Mouse (Mus musculus): ENCODE measurements at regions not wholly inside any gene's neighbourhood (a gene's known extent, or its start where the extent isn't known, plus 50 kb on each side); places are given as distances from the start of the nearest gene placed in this dataset.

DNA sequence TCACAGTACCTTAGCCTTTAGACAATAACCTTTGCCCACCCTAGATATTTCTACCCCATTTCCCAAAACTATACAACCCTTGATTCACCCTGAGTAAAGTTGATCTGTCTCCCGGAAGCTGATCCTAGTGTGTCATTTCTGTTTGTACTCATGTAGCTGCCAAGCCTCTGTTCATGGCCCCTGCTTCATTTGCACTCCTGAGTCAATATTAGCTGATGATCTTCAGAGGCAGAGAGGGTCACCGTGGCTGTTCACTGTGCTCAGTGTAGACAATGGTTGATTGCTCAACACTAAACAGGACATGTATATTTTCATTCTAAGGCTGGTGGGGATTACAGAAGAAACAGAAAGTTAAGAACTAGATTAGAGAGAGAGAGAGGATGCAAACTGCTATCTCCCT is 250.4 kb downstream of the Rassf9 start:
- Histone ChIP-seq H3K9ac (ENCODE audit: low read length) (no peak overlapping the region), H3K4me1 (ENCODE audit: control insufficient read depth, insufficient read depth, low read length) (no peaks in the 10 kb centered on the region), H3K36me3 (ENCODE audit: control insufficient read depth, insufficient read depth, low read length) (no peaks in the 10 kb centered on the region), H3K4me2 (ENCODE audit: low read depth, low read length) (no peak overlapping the region), H3K9me3 (replicated peaks; ENCODE audit: control insufficient read depth, low read length) (no peaks in the 10 kb centered on the region), H3K27me3 (ENCODE audit: control insufficient read depth, insufficient read depth, low read length) (no peaks in the 10 kb centered on the region), H3K27ac (ENCODE audit: low read length) (no peak overlapping the region), H3K4me3 (replicated peaks; ENCODE audit: low read length) (no peak overlapping the region)
- no peak for ATAC-seq (ENCODE audit: insufficient read depth, low FRiP score)
- WGBS: 50% methylated on average over 2 of the region's 2 CpGs

GRCm38 (mm10) chr10:102735207-102735606 is 223.2 kb downstream of the Rassf9 start:
- Histone ChIP-seq H3K9me3 (replicated peaks; ENCODE audit: control insufficient read depth, low read length) (no peaks in the 10 kb centered on the region), H3K27ac (ENCODE audit: low read length) (no peak overlapping the region), H3K9ac (ENCODE audit: low read length) (no peak overlapping the region), H3K36me3 (ENCODE audit: control insufficient read depth, insufficient read depth, low read length) (no peaks in the 10 kb centered on the region), H3K4me3 (replicated peaks; ENCODE audit: low read length) (no peak overlapping the region), H3K4me1 (ENCODE audit: control insufficient read depth, insufficient read depth, low read length) (no peaks in the 10 kb centered on the region), H3K4me2 (ENCODE audit: low read depth, low read length) (no peak overlapping the region), H3K27me3 (ENCODE audit: control insufficient read depth, insufficient read depth, low read length) (no peaks in the 10 kb centered on the region)
- WGBS: 39% methylated on average over 3 of the region's 3 CpGs
- ATAC-seq (ENCODE audit: insufficient read depth, low FRiP score): no peak

DNA sequence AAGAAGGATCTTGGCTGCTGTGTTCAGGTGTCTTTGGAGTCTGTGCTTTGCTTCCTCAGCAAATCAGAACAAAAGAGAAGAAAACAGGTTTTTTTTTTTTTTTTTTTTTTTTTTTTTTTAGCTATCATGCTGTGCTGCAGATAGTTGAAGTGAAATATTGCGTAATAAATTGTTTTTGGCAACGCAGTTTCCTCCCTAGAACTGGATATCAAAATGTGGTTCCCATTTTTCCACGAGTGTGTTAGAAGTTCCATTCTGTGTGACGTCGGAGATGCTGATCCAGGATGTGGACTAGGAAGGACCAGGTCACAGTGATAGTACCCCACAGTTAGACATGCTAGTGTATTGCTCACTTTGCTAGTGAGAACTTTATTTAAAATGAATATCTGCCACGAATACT is 220.4 kb downstream of the Rassf9 start:
- H3K4me1 ChIP-seq (ENCODE audit: control insufficient read depth, insufficient read depth, low read length): no peaks in the 10 kb centered on the region
- WGBS: 78% methylated on average over 6 of the region's 6 CpGs
- no peak overlapping the region for H3K27ac ChIP-seq (ENCODE audit: low read length)
- H3K4me3 ChIP-seq (replicated peaks; ENCODE audit: low read length): no peak overlapping the region
- H3K9ac ChIP-seq (ENCODE audit: low read length): no peak overlapping the region
- no peak overlapping the region for H3K4me2 ChIP-seq (ENCODE audit: low read depth, low read length)
- H3K36me3 ChIP-seq (ENCODE audit: control insufficient read depth, insufficient read depth, low read length): no peaks in the 10 kb centered on the region
- no peak for ATAC-seq (ENCODE audit: insufficient read depth, low FRiP score)
- no peaks in the 10 kb centered on the region for H3K9me3 ChIP-seq (replicated peaks; ENCODE audit: control insufficient read depth, low read length)
- H3K27me3 ChIP-seq (ENCODE audit: control insufficient read depth, insufficient read depth, low read length): no peaks in the 10 kb centered on the region

- 58% methylated on average over 2 of the region's 2 CpGs for WGBS
- Histone ChIP-seq H3K4me1 (ENCODE audit: control insufficient read depth, insufficient read depth, low read length) (no peaks in the 10 kb centered on the region), H3K4me3 (replicated peaks; ENCODE audit: low read length) (no peak overlapping the region), H3K27me3 (ENCODE audit: control insufficient read depth, insufficient read depth, low read length) (no peaks in the 10 kb centered on the region), H3K36me3 (ENCODE audit: control insufficient read depth, insufficient read depth, low read length) (no peaks in the 10 kb centered on the region), H3K4me2 (ENCODE audit: low read depth, low read length) (no peak overlapping the region), H3K9ac (ENCODE audit: low read length) (no peak overlapping the region), H3K27ac (ENCODE audit: low read length) (no peak overlapping the region), H3K9me3 (replicated peaks; ENCODE audit: control insufficient read depth, low read length) (no peaks in the 10 kb centered on the region)
- no peak for ATAC-seq (ENCODE audit: insufficient read depth, low FRiP score)
These were observed 200.2 kb downstream of the Rassf9 start for GRCm38 (mm10) chr10:102712263-102712662.

GRCm38 (mm10) chr10:102705848-102706247 is 193.8 kb downstream of the Rassf9 start:
- ATAC-seq (ENCODE audit: insufficient read depth, low FRiP score): no peak
- no peaks in the 10 kb centered on the region for H3K36me3 ChIP-seq (ENCODE audit: control insufficient read depth, insufficient read depth, low read length)
- no peaks in the 10 kb centered on the region for H3K9me3 ChIP-seq (replicated peaks; ENCODE audit: control insufficient read depth, low read length)
- no peaks in the 10 kb centered on the region for H3K4me1 ChIP-seq (ENCODE audit: control insufficient read depth, insufficient read depth, low read length)
- 93% methylated on average over 3 of the region's 3 CpGs for WGBS
- no peak overlapping the region for H3K4me2 ChIP-seq (ENCODE audit: low read depth, low read length)
- no peak overlapping the region for H3K27ac ChIP-seq (ENCODE audit: low read length)
- no peak overlapping the region for H3K4me3 ChIP-seq (replicated peaks; ENCODE audit: low read length)
- no peaks in the 10 kb centered on the region for H3K27me3 ChIP-seq (ENCODE audit: control insufficient read depth, insufficient read depth, low read length)
- H3K9ac ChIP-seq (ENCODE audit: low read length): no peak overlapping the region

DNA sequence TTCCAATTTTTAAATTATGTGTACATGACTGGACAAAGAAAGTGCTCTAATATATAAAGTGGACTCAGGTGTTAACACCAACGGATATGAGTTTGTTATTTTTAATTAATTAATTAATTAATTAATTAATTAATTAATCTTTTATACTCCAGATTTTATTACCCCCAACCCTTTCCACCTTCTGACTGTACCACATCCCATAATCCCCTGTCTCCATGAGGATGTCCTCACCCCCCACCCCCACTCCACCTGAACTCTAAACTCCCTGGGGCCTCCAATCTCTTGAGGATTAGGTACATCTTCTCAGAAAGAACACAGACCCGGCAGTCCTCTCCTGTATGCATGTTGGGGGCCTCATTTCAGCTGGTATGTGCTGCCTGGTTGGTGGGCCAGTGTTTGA is 182.8 kb downstream of the Rassf9 start:
- Histone ChIP-seq H3K9ac (ENCODE audit: low read length) (no peak overlapping the region), H3K27me3 (ENCODE audit: control insufficient read depth, insufficient read depth, low read length) (no peaks in the 10 kb centered on the region), H3K36me3 (ENCODE audit: control insufficient read depth, insufficient read depth, low read length) (no peaks in the 10 kb centered on the region), H3K4me1 (ENCODE audit: control insufficient read depth, insufficient read depth, low read length) (no peaks in the 10 kb centered on the region), H3K4me2 (ENCODE audit: low read depth, low read length) (no peak overlapping the region), H3K27ac (ENCODE audit: low read length) (no peak overlapping the region), H3K4me3 (replicated peaks; ENCODE audit: low read length) (no peak overlapping the region), H3K9me3 (replicated peaks; ENCODE audit: control insufficient read depth, low read length) (no peaks in the 10 kb centered on the region)
- WGBS: 79% methylated on average over 2 of the region's 2 CpGs
- ATAC-seq (ENCODE audit: insufficient read depth, low FRiP score): no peak

DNA sequence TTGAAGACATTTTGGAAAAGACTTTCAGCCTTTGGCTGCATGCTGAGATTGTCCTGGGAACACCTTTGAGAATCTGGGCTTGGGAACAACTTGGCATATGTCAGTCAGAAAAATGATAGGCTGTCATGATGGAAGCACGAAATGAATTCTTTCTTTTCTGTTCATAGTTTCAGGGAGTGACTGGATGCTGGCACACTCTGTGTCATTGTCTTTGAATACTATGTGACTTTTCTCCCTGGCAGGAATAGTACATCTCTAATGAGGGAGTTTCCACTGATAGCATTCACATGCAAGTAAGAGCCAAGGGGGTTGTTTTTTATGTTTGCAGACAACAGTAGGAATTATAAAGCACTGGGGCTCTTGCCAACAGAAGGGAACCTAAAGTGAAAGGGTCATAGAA is 177.9 kb downstream of the Rassf9 start:
- no peaks in the 10 kb centered on the region for H3K36me3 ChIP-seq (ENCODE audit: control insufficient read depth, insufficient read depth, low read length)
- H3K27ac ChIP-seq (ENCODE audit: low read length): no peak overlapping the region
- no peak overlapping the region for H3K4me3 ChIP-seq (replicated peaks; ENCODE audit: low read length)
- no peak overlapping the region for H3K9ac ChIP-seq (ENCODE audit: low read length)
- no peaks in the 10 kb centered on the region for H3K4me1 ChIP-seq (ENCODE audit: control insufficient read depth, insufficient read depth, low read length)
- no peaks in the 10 kb centered on the region for H3K27me3 ChIP-seq (ENCODE audit: control insufficient read depth, insufficient read depth, low read length)
- no peak overlapping the region for H3K4me2 ChIP-seq (ENCODE audit: low read depth, low read length)
- ATAC-seq (ENCODE audit: insufficient read depth, low FRiP score): no peak
- WGBS: 46% methylated on average over 1 of the region's 1 CpGs
- no peaks in the 10 kb centered on the region for H3K9me3 ChIP-seq (replicated peaks; ENCODE audit: control insufficient read depth, low read length)

DNA sequence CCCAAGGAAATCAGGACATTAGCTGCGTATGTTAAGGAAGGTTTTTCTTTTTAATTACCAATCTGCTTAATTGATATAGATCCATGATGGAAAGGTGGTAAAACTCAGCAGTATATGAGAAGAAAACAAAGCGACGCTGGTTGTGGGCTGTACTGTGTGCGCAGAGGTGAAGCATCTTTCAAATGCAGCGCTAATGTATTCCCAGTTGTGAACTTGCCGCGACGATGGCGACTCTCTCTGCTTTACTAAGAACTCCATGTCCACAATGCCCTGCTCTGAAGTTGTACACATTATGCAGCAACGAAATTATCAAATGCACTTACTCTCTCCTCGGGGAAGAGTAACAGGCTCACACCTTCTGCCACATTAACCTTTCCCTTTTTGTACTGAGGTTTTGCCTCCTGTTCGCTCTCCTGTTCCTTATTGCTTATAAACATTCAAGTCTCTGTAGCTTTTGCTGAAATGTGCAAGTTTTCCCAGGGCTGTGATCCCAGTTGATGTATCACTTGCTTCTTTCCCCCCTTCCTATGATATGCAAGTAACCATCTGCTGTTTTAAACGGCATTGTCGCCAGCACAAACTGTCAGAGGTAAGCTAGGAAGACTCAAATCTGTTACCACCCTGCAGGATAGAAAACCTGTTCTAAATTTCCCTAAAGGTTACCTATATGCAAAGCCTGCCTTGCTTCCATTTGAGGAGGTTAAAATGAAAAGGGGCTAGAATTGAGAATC is 174.8 kb downstream of the Rassf9 start:
- 64% methylated on average over 14 of the region's 14 CpGs for WGBS

DNA sequence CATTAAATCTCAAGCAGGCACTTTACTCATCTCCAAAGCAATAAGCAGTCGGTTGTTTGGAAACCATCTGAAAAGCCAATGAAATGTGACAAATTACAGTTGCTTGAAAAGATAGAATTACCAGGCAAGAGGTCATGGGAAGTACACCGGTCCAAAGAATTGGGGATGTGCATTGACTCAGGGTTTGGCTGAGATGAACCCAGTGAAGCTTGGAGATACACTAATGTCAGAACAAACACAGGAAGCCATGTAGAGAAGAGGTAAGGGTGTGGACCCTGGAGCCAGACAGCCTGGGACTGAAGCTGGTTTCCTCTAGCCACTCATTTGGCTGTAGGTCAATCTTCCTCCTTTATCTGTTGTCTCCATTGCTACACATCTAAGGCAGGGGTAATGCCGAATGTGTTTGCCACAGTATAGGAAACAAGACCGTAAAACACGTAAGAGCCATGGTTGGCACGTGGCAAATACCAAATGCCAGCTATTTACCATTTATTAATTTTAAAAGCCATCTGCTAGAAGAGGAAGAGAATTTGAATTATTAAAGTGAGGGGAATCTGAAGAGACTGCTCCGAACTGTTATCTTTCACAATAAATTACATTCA is 173.9 kb downstream of the Rassf9 start:
- H3K9me3 ChIP-seq (replicated peaks; ENCODE audit: control insufficient read depth, low read length): no peaks in the 10 kb centered on the region
- no peak for ATAC-seq (ENCODE audit: insufficient read depth, low FRiP score)
- H3K27me3 ChIP-seq (ENCODE audit: control insufficient read depth, insufficient read depth, low read length): no peaks in the 10 kb centered on the region
- 65% methylated on average over 7 of the region's 7 CpGs for WGBS
- no peak overlapping the region for H3K27ac ChIP-seq (ENCODE audit: low read length)
- no peak overlapping the region for H3K4me3 ChIP-seq (replicated peaks; ENCODE audit: low read length)
- H3K4me2 ChIP-seq (ENCODE audit: low read depth, low read length): no peak overlapping the region
- H3K9ac ChIP-seq (ENCODE audit: low read length): no peak overlapping the region
- H3K4me1 ChIP-seq (ENCODE audit: control insufficient read depth, insufficient read depth, low read length): no peaks in the 10 kb centered on the region
- no peaks in the 10 kb centered on the region for H3K36me3 ChIP-seq (ENCODE audit: control insufficient read depth, insufficient read depth, low read length)

More for the DNA sequence above, 174.8 kb downstream of the Rassf9 start:
- H3K4me3 ChIP-seq (replicated peaks; ENCODE audit: low read length): no peak overlapping the region
- no peaks in the 10 kb centered on the region for H3K9me3 ChIP-seq (replicated peaks; ENCODE audit: control insufficient read depth, low read length)
- no peaks in the 10 kb centered on the region for H3K27me3 ChIP-seq (ENCODE audit: control insufficient read depth, insufficient read depth, low read length)
- no peak for ATAC-seq (ENCODE audit: insufficient read depth, low FRiP score)
- H3K9ac ChIP-seq (ENCODE audit: low read length): no peak overlapping the region
- H3K4me2 ChIP-seq (ENCODE audit: low read depth, low read length): no peak overlapping the region
- no peaks in the 10 kb centered on the region for H3K4me1 ChIP-seq (ENCODE audit: control insufficient read depth, insufficient read depth, low read length)
- no peak overlapping the region for H3K27ac ChIP-seq (ENCODE audit: low read length)
- no peaks in the 10 kb centered on the region for H3K36me3 ChIP-seq (ENCODE audit: control insufficient read depth, insufficient read depth, low read length)

Measured in stomach, embryonic 16.5 days (tissue).